Mouse (Mus musculus) CD4-positive, CD25-positive, alpha-beta regulatory T cell (primary cell): ENCODE measurements around the gene C330007P06Rik. TPM values are rescaled to one million over a fixed set of nuclear protein-coding genes. Genes with fewer than 3 reads are reported as not detected.

Source experiments
- polyA plus RNA-seq: library from polyadenylated mRNA; unstranded; fragments of 100-300 nt; shearing (Covaris generic); gene quantifications from one replicate; pipeline ENCODE4 v1.2.1, GENCODE M21; 2017

Gene C330007P06Rik
- polyA plus RNA-seq: 26.2 TPM

DNA sequence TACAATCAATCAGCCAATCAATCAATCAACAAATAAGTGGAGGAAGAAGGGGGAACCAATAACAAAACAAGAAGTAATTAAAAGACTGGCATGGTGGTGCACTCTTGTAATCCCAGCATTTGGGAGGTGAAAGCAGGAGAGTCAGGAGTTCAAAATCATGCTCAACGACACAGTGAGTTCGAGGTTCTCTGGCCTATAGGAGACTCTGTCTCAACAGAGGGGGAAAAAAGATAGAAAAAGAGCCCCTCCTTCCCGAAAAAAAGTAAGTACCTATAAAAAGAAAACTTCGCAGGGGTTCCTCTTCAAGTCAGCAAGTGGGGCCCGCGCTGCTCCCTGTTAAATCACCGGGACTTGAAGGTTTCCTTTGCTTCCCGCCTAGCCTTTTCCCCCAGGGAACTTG lies at the start of gene C330007P06Rik, which contains the start of gene Ube2a:
Gene C330007P06Rik (minus strand): TSS at position 347 of the 400 bp plus-strand sequence.
Gene Ube2a (plus strand): TSS at position 136 of the 400 bp plus-strand sequence.

DNA sequence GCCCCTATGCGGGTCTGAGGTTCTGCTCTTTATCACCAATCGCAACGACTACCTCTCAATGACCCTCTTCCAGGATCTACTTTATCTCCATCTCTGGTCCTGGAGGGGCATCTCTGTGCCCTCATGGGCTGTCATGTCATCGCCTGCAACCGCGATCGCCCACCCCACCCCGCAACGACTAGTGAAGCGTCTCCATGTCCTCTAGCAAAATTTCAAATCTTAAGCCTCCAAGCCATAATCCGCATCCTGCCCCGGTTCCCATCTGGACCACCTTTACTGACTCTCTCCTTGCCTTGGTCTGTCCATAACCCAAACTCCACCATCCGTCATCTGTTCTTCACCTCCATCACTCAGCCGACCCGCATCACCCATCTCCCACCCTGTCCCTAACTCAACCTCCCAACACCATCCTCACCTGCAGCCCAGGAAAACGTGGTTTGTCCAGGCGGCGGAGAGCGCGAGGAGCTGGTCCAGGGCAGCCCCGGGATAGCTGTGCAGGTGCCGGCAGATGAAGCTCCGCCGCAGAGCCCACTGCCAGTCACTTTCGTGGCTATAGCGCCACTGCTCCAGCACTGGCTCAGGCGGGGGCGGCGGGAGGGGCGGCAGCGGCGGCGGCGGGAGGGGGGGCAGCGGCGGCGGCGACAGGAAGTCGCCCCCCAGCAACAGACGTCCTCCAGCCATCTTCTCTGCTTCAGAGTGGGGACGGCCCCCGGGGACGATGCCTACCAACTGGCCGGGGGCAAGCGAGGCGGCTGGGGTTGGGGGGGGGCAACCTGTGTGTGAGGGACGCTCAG lies 28.6 kb upstream of the C330007P06Rik start, which contains the start of gene Nkrf:
Gene Nkrf (minus strand): TSS at position 579 of the 794 bp plus-strand sequence.

GRCm38 (mm10) chrX:36795424-36796162 lies 78.3 kb downstream of the C330007P06Rik start, which contains the start of gene Slc25a5:
TSS of gene Slc25a5 (plus strand) at chrX:36795651.

Other genes starting within 250 kb of the C330007P06Rik start
- gene Akap17b, start 228.7 kb downstream of the C330007P06Rik start, polyA plus RNA-seq: 1.0 TPM
- 0.50 TPM for gene Slc25a43, start 130.5 kb downstream of the C330007P06Rik start, polyA plus RNA-seq
- gene Slc25a5, start 78.5 kb downstream of the C330007P06Rik start, polyA plus RNA-seq: 685 TPM
- 108 TPM for gene Ube2a, start 211 bp downstream of the C330007P06Rik start, polyA plus RNA-seq
- 2.1 TPM for gene Nkrf, start 28.8 kb upstream of the C330007P06Rik start, polyA plus RNA-seq
- 115 TPM for gene Sept6, start 117.7 kb upstream of the C330007P06Rik start, polyA plus RNA-seq
- gene Sowahd, start 174.7 kb upstream of the C330007P06Rik start, polyA plus RNA-seq: not detected
- 449 TPM for gene Rpl39, start 211.3 kb upstream of the C330007P06Rik start, polyA plus RNA-seq
- gene Upf3b, start 236.2 kb upstream of the C330007P06Rik start, polyA plus RNA-seq: 19.7 TPM